ENCODE assay signal across 8 mouse cellular contexts in genomic region chr9:58578669-58579068, GRCm38 (mm10). TPM values are rescaled to one million over a fixed set of nuclear protein-coding genes. Genes with fewer than 3 reads are reported as not detected.
DNase-seq lines count a peak whose midpoint lies in the region; ATAC-seq and TF ChIP-seq lines count a peak whose summit lies in the region.
"Had no signal": no experiment of that assay in that cellular context is flagged by ENCODE, and none has a peak within 500 bp of the region (broad histone marks: within the 10 kb centered on the region; RNA-seq: fewer than 3 reads in every experiment).

No protein-coding gene starts in this region.

- 0 out of 2 replicates have a peak, but pooled peaks have one; percentile 26 for TF ChIP-seq EP300 in lung, postnatal 0 days (IDR thresholded peaks at IDR 0.05)

- peaks cover 12% of the 10 kb centered on the region for H3K79me3 ChIP-seq in C2C12 (ENCODE audit: low read depth)

- DNase-seq in G1E (ENCODE audit: low spot score), result peak; percentile 55
- DNase-seq in cerebellum, adult 18-20 months, result peak; percentile 87 to 90
- DNase-seq in gastrocnemius, adult 18-20 months (ENCODE audit: low spot score), result peak; percentile 93
- peak; percentile 93 for DNase-seq in layer of hippocampus, adult 11-12 months (ENCODE audit: low spot score)
- DNase-seq in lung, postnatal 0 days (ENCODE audit: low spot score), result peak; percentile 94

- no peak overlapping the region for H3K27ac ChIP-seq in lung, postnatal 0 days (ENCODE audit: low read length)
- H3K27ac ChIP-seq in small intestine, adult 2 months (ENCODE audit: insufficient read depth, low read depth, low read length), result no peak overlapping the region

- no peak overlapping the region for H3ac ChIP-seq in C2C12 (ENCODE audit: control insufficient read depth, insufficient read length, low read depth)

- H3K9ac ChIP-seq in lung, postnatal 0 days (replicated peaks; ENCODE audit: low read depth), result no peak overlapping the region

- TF ChIP-seq POLR2A in small intestine, adult 2 months (IDR thresholded peaks at IDR 0.05; ENCODE audit: low read depth, low read length), result no peak

- H3K4me2 ChIP-seq in lung, postnatal 0 days (replicated peaks; ENCODE audit: low read depth, low read length), result no peak overlapping the region

- no peaks in the 10 kb centered on the region for H3K9me3 ChIP-seq in G1E (replicated peaks)
- H3K9me3 ChIP-seq in lung, postnatal 0 days (ENCODE audit: low read length), result no peaks in the 10 kb centered on the region
- H3K9me3 ChIP-seq: megakaryocyte, embryonic 14.5 days had no signal

- H3K27me3 ChIP-seq in C2C12 (ENCODE audit: control insufficient read depth, insufficient read depth, insufficient read length) (no peaks in the 10 kb centered on the region), G1E (ENCODE audit: insufficient read depth, low read length) (peaks cover 6% of the 10 kb centered on the region)
- H3K27me3 ChIP-seq in lung, postnatal 0 days (replicated peaks; ENCODE audit: insufficient read depth, low read length), result no peaks in the 10 kb centered on the region
- no peaks in the 10 kb centered on the region for H3K27me3 ChIP-seq in small intestine, adult 2 months (ENCODE audit: control insufficient read depth, insufficient read depth, low read length)

- H3K36me3 ChIP-seq in C2C12 (ENCODE audit: control insufficient read depth, insufficient read depth) (no peaks in the 10 kb centered on the region), G1E (replicated peaks) (no peaks in the 10 kb centered on the region)
- H3K36me3 ChIP-seq in lung, postnatal 0 days (ENCODE audit: insufficient read depth, low read length), result no peaks in the 10 kb centered on the region
- H3K36me3 ChIP-seq in small intestine, adult 2 months (ENCODE audit: control insufficient read depth, insufficient read depth, low read length), result no peaks in the 10 kb centered on the region

- WGBS in lung, postnatal 0 days, result 4% methylated on average over 3 of the region's 3 CpGs
- WGBS in small intestine, adult 2 months, result 6% methylated on average over 3 of the region's 3 CpGs

- H3K4me3 ChIP-seq in C2C12 (ENCODE audit: insufficient read depth, poor library complexity, severe bottlenecking), result no peak overlapping the region
- H3K4me3 ChIP-seq in G1E (ENCODE audit: low read depth, low read length), result no peak overlapping the region
- no peak overlapping the region for H3K4me3 ChIP-seq in lung, postnatal 0 days (ENCODE audit: low read depth, low read length)
- no peak overlapping the region for H3K4me3 ChIP-seq in small intestine, adult 2 months (ENCODE audit: low read depth, low read length)
- H3K4me3 ChIP-seq: megakaryocyte, embryonic 14.5 days had no signal

- H3K4me1 ChIP-seq in G1E (ENCODE audit: insufficient read depth, low read depth, low read length), result peaks cover 17% of the 10 kb centered on the region
- H3K4me1 ChIP-seq in lung, postnatal 0 days (ENCODE audit: insufficient read depth, low read depth, low read length), result no peaks in the 10 kb centered on the region
- H3K4me1 ChIP-seq in small intestine, adult 2 months (ENCODE audit: control insufficient read depth, insufficient read depth, insufficient read length, low read length), result no peaks in the 10 kb centered on the region

- peak; percentile 53 for TF ChIP-seq CTCF in C2C12 (IDR thresholded peaks at IDR 0.05; ENCODE audit: control insufficient read depth, insufficient read depth, insufficient read length)
- peak; percentile 70 for TF ChIP-seq CTCF in G1E (IDR thresholded peaks at IDR 0.05; ENCODE audit: low read depth, low read length)
- peak; percentile 99 for TF ChIP-seq CTCF in lung, postnatal 0 days (IDR thresholded peaks at IDR 0.05)
- peak; percentile 95 for TF ChIP-seq CTCF in small intestine, adult 2 months (IDR thresholded peaks at IDR 0.05; ENCODE audit: extremely low read depth, insufficient read length, insufficient replicate concordance, low read depth, low read length)

- H3K79me2 ChIP-seq in C2C12 (ENCODE audit: control insufficient read depth, insufficient read depth), result peaks cover 13% of the 10 kb centered on the region

- no peak for ATAC-seq in G1E (ENCODE audit: extremely low read depth, insufficient number of reproducible peaks, low FRiP score, poor library complexity, severe bottlenecking)
- no peak for ATAC-seq in lung, postnatal 0 days

TF ChIP-seq in C2C12, 6 proteins besides CTCF, POLR2A, EP300 and RAD21:
- TF ChIP-seq CEBPB (IDR thresholded peaks at IDR 0.05; ENCODE audit: low read depth) (no peak), FOSL1 (IDR thresholded peaks at IDR 0.05; ENCODE audit: insufficient read depth, low read length, poor library complexity, severe bottlenecking) (no peak), MYOG (IDR thresholded peaks at IDR 0.05; ENCODE audit: control insufficient read depth, extremely low read depth, insufficient read length) (no peak), MAX (IDR thresholded peaks at IDR 0.05) (no peak), MYOD1 (IDR thresholded peaks at IDR 0.05; ENCODE audit: control insufficient read depth, insufficient read length, low read depth) (no peak), USF1 (IDR thresholded peaks at IDR 0.05; ENCODE audit: low read depth) (no peak)

RNA-seq across cellular contexts. Expression of gene Nptn, which starts 3.4 kb away (rescaled TPM):
- 262 TPM for polyA plus RNA-seq in C2C12 (2012; fragmentation: generic; extraction: Trizol)
- 118 and 124 TPM in 2 replicates for total RNA-seq in G1E (2014; fragmentation: Nextera tagmentation)
- 162 and 163 TPM in 2 replicates for total RNA-seq in G1E (2017)
- polyA plus RNA-seq in G1E (2012), result 115 and 121 TPM in 2 replicates
- total RNA-seq in gastrocnemius, adult 18-20 months (2021), result 100 to 1,000 TPM; 116 to 123 TPM
- 132 and 133 TPM in 2 replicates for polyA plus RNA-seq in lung, postnatal 0 days (2015; fragmentation: Nextera tagmentation; extraction: Ambion mirVana)
- polyA plus RNA-seq in small intestine, adult 2 months (2012; rRNA removed), result 166 and 317 TPM in 2 replicates

RNA-seq across cellular contexts. Expression of gene Cd276, which starts 23.4 kb away (rescaled TPM):
- polyA plus RNA-seq in C2C12 (2012; fragmentation: generic; extraction: Trizol) (28.8 TPM), G1E (2012) (0.19 and 0.28 TPM in 2 replicates)
- total RNA-seq in G1E (2014; fragmentation: Nextera tagmentation) (0.38 and 0.87 TPM in 2 replicates), G1E (2017) (0.16 and 0.17 TPM in 2 replicates)
- 10 to 100 TPM in 1 of 2 experiments, 1 to 10 TPM in 1; 8.5 to 13.5 TPM for total RNA-seq in gastrocnemius, adult 18-20 months (2021)
- polyA plus RNA-seq in lung, postnatal 0 days (2015; fragmentation: Nextera tagmentation; extraction: Ambion mirVana), result 9.9 and 10.7 TPM in 2 replicates
- polyA plus RNA-seq in small intestine, adult 2 months (2012; rRNA removed), result 3.2 and 4.8 TPM in 2 replicates
